Mouse (Mus musculus): ENCODE measurements around the gene Efcab6.

Gene Efcab6

DNA sequence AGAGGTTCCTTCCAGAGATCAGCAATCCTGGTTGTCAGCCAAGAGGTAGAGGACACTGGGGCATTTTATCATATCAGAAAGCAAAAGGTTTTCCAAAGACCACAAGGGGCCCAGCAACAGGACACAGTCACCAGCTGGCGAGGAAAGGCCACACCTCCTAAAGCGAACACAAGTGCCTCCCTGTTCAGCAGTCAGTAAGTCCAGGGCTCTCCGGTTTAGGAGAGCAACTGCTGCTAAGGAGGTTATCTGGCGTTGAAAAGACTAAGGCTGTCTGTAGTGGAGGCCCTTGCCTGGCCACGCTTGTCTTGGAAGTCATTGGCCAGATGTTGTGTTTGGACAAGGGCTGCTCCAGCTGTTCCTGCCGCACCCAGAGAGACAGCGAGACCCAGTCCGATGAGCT, 100.1 kb downstream of the Efcab6 start:
- no peak for DNase-seq

DNA sequence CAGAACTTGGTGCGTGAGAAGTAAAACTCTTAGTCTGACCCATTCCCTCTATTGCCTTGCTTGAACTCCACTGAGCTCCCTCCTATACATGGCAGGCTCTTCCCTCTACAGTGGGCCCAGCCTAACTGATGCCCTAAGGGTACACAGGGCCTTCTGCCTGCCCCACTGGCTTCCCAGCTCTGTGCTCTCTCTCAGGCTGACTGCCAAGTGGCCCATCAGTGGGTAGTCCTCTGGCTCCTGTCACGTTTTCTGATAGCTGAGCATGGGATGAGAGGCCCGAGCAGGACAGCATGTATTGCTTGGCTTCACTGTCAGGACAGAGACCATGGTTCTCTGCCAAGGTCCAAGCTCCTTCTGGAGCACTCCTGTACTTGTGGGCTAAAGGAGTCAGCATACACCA, 106.8 kb downstream of the Efcab6 start:
- DNase-seq = no peak

DNA sequence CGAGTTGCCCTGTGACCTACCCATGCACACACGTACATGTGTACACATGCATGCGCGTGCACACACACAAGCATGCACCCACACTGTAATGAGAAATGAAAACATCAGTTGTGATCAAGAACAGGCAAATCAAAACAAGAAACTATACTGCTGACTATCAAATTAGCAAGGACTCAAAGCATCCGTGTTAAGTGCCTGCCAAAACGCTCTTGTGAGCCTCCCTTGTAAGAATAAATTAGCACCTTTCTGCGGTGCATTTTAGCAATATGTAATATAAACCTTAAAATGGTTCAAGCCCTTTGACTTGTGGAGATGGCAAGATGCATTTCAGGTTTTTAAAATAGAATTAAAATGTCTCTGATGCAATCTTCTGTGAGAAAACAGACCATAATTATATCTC, 108.2 kb downstream of the Efcab6 start:
- DNase-seq = no peak

DNA sequence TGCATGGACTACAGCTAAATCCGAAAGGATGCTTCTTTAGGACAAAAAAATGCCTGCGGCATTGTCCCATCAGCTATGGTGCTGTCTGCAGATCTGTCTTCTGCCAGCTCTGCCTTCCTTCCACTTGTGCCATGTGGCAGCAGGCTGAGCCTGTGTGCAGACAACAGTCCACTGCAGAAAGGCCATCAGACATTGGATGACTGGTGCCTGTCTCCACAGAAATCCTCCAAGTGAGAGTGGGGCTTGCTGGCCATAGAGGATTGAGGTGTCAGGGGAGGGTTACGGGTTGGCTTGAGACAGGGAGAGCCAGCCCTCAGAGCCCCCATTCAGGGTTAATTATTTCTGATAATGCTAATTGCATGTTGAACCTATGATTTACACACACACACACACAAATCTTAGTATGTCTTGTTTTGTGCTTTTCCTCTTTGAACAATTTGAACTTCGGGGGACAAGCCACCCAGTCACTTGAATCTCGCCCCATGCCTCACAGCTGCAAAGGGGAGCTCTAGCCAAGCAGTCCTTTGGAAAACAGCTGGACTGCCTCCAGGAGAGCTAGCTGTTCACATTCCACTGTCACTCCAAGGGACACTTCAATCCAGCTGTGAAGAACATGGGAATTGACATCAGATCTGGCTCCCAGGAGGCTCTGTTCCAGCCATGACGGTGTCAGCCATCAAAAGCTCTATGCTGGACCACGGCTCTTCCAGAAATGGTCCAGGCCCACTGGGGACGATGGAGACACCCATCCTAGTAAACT, 109.1 kb downstream of the Efcab6 start:
- no peak for DNase-seq

DNA sequence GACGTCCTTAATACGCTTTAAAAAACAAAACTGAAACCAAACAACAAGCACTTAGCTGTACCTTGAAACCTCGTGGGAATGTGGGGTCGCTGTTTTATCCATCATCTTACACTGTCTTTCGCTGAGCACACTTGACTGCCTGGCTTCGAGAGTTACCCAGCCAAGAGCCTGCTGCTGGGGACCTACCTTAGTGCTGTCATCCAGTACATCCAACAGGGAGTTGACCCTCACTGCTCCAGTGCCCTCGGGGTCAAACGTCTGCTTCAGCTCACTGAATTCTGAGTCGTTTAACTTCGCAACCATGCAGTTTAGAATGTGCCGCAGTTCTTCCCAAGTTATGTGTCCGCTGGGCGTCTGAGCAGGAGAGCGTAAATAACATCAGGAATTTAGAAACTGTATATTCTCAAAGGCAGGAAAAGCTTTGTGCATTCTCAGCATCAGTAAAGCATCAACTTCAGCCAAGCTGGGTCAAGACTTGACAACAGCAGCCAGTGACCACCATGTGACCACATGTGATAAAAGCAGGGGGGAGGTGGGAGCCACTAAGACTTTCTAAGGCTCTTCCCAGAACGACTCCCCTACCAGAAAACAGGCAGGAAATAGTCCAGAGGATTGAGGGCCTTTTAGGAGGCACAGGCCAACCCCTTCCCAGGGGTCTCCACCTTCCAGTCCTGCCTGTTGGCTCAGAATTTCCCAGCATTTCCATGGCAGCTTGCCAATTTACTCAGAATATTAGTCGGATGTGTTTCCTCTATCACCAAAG, 115.3 kb downstream of the Efcab6 start:
- no peak for DNase-seq

DNA sequence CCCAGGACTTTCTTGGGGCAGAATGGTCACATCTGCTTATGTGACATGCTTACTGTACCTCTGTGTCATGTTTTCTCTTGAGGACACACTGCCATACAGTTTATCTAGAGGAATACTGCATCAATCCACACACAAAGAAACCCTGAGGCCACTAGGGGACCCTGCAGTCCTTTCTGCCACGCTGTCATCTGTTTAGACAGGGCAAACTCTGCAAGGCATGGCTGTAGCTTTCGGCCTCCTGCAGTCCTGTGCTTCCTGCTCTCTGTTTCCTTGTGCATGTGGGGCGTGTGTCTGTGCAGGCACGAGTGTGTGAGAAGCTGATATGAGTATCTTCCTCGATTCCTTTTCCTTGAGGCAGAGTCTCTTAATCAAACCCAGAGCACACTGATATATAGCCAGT, 125.5 kb downstream of the Efcab6 start:
- DNase-seq = no peak

DNA sequence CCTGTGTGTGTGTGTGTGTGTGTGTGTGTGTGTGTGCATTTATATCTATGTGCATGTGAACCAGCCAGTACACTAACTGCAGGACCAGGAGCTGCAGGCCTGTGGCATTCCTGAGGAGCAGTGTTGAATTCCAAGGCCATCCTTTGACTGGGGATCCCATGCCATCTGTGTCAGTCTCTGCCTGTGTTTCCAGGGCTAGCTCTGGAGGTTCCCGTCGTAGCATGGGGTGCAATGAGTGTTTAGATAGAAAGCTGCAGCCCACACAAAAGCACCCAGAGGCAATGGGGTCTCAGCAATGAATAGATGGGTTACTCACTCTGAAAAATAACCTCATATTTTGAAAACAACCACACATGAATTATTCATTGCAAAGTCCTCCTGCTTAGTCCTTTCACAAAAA, 126.7 kb downstream of the Efcab6 start:
- DNase-seq = no peak

DNA sequence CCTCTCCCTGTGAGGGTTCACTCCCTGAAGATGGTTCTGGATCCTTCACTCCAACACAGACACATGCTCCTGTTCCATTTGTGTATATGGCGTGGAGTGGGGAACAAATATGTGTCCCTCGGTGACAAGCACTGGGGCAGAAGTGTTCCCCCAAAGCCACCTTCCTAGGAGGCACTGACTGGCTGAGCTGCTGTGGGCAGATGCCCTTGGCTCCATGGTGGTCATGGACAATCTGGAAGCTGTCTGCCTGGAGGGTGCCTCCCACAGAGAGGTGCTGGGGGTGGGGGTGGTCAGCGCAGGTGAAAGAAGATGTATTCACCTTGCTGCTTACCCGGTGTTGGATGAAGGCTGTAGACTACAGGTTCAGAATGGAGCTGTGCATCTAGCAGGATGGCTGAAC, 128.7 kb downstream of the Efcab6 start:
- DNase-seq = no peak

DNA sequence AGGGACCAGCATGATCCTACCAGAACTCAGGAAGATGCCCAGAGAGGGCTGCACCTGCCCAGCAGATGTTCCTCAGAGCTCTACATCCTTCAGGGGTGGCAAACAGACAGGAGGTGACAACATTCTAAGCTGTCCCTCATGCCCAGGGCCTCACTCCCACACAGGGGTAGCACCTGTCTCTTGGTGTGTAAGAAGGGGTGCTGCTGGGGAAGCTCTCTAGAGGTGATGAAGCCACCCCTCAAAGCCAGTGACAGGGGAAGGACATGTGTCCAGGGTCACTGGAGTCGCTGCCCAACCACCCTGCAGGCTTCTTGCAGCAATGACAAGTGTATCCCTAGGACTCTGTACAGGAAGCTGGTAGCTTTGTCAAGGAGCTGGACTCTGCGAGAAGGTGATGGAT, 130.4 kb downstream of the Efcab6 start:
- DNase-seq = no peak

DNA sequence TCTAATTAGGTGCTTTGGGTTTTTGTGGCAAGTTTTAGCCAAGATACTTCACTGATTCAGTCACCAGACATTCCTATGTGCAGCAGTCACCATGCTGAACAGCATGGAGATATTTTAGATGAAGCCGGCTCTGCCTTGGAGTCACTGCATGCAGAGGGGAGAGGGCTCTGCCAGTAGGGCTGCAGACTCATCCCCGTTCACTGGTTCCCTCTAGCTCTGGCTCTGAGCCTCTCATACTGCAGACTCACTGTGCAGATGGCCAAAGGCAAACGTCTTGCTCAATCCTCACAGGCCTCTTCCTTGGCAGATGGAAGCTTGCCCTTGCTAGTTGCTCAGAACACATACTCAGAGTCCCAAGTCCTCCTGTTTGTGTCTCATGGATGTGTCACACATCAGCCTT, 139.8 kb downstream of the Efcab6 start:
- no peak for DNase-seq

DNA sequence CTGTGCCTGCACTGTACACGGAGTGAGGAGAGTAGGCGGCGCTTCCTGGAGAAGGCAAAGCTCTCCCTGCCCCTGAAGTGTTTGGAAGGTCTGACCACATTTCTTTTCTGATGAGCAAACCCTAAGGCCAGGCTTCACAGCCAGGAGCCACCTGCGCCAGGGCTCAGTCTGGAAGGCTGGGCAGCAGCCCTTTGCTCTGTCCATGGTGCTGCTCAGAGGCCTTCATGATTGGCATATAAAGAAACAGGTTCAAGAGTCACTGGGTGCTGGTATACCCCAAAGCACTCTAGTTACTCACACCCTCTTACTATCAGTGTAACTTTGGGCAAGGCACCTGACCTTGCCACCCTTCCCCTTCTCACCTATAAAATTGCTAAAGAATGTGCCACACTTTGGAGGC, 140.5 kb downstream of the Efcab6 start:
- no peak for DNase-seq

DNA sequence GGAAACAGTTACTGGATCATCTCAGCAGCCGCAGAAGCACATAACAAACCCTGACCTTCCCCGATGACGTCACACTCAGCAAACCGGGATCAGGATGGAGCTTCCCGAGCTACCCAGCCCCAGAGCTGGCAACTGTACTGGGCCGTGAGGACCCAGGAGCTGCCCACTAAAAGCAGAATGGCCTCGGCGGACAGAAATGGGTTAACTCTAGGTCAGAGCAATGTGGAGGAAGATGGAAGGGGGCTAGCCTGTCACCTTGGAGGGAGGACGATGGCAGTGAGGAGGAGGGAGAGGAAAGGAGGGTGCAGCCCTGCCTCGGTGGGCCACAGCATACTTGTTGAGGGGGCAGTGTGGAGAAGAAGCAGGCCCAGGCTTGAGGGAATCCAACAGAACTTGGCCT, 149.8 kb downstream of the Efcab6 start:
- DNase-seq = no peak

DNA sequence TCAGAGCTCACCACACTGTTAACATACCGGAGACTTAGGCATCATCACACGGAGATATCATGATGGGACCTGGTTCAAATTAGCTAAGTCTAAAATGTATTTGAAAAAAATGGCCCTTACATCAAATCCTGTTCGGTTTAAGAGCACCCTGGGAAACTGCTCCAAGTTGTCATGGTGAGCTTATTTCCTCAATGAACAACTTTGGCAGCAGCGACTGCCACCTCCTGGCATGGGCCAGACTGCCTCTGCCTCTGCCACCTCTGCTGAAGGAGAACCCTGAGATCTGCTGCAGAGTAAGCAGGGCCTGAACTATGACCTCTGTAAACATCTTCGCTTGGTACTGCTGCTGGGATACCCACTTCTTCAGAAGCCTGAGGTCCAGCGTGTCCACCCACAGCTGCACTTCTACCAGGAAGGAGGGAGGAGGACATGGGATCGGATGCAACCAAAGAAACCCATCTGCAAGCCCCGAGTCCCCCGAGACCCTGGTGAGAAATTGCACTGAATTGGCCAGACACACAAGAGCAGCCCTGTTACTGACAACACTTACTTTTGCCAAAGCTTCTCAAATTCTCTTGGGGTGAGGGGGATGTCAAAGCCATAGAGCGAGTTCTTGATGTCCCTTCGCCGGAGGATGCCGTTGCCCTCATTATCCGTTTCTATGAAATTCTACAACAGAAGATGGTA, 152.0 kb downstream of the Efcab6 start:
- DNase-seq = no peak

DNA sequence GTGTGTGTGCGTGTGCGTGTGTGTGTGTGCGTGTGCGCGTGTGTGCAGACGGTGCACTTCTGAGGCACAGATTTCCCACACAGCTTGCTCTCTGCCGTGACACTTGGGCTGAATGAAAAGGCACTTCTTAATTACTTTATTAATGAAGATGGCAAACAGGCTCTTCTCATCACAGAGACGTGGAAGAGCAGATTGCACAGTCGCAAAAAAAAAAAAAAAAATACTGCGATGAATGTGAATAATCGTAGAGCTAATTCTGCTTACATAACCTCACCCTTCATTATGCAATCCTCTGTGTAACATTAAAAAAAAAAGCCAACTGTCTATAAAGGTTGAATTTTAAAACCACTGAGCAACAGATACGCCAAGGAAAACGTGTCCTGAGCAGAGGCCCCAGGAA, 158.7 kb downstream of the Efcab6 start:
- DNase-seq = no peak

DNA sequence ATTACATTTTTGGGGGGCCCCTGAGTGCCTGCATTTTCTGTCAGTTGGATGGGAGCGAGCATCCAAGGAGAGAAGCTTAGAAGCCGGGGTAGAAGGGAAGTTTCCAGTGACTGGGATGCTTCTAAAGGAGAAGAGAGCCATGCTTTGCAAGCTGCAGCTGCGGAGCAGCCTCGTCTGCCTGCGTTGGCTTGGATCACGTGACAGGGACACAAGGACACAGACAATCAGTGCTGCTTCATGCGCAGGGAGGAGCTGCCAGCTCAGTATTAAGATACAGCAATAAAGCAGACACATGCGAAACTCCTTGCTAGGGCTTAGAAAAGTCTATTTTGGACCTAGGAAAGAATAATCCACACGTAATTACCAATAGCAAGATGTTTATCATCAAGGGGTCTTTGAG, 167.9 kb downstream of the Efcab6 start:
- no peak for DNase-seq

DNA sequence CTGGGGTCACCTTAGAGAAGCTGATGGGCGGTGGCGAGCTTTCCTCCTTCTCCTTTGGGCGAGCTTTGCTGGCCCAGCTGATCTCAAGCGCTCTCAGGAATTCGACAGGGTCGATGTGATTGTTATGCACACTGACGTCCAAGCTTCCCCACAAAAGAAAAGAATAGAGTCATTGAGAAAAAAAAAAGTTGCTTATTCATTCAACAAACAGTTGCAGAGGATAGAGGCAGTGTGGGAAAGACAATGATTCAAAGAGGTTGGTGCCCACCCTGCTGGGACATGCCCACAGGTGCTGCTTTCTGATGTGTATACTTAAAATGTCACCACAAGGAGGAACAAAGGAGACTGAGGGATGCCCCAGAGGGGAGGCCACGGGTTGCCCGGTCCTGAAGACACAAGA, 169.2 kb downstream of the Efcab6 start:
- no peak for DNase-seq

DNA sequence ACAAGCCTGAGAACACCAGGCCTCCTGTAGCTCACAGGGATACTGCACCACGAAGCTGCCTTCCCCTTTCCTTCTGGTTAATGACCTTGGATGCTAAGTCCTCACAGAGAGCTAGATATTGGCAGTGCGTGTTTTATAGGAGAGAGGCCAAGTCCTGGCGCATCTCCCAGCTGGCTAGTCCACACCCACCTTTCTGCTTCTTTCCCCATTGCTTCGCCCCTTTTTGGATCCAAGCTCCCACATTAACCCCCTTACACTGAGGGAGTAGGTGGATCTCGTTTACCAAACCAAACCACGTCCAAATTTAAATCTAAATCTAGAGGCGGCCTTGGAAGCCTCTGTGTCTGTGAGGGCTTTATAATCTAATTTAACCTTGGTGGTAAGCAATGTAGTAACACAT, 170.9 kb downstream of the Efcab6 start:
- no peak for DNase-seq

DNA sequence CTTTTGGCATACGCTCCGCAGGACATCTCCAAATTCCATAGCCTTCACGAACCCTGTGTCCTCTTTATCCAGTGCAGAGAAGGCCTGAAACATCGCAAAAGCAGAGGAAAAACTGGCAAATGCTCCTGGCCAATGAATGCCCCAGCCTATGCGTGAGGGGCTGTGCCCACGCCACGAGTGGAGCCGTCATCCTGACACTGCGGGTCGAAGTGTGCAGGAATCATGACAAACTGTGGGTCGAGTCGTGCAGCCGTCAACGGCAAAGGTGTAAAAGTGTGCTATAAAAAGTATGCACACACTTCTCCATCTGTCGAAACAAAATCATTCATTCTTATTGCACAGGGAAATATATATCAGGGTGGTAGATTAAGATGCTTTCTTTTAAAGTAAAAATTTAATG, 172.3 kb downstream of the Efcab6 start:
- no peak for DNase-seq

DNA sequence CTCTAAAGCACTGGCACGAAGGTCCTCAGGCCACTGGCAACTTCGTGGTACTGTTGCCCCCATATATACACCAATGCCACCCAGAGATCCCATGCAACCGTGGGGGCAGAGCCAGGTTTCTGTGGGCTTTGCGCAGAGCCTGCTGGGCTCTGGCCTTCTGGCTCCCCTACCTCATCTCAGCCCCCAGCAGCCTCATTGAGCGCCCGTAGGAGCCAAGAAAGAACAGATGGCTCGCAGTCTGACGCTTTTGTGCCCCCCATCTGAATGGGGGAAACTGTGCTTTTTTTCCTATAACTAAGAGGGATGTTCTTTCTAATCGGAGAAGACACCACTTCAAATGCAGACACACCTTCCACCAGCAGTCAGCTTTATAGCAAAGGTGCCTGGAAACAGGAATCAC, 180.9 kb downstream of the Efcab6 start:
- no peak for DNase-seq

DNA sequence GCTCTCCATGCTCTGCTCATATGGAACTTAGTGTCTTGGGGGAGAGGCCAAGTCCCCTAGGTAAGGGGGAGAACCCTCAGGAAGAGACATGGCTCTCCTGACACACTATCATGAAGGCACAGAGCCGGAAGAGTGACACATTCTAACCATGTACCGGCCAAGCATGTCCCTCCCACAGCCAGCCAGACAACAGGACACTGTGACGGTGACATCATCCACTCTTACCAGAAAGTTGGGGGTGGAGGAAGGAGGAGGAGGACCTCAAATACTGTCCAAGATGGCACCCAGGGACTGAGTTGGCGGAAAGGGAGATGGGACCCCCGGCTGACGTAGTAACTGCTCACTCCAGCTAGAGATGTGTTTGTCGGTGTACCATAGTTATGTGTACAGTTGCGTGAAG, 181.4 kb downstream of the Efcab6 start:
- DNase-seq = no peak

DNA sequence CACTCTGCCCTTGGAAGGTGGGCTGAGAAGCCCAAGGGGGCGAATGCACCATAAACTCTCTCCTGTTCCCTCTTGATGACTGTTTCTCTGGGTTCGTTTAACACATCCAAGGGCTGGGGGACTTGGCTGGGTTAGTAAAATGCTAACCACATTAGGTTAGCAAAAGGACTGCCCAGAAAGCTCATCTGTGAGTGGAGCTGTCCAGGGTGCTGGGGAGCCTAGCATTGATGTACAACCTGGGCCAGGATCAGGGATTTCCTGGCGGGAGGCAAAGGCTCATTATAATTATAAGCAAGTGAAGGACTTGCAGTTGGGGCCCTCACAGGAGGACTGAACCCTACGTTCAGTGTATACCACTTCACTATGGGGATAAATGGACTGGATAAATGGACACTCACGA, 185.3 kb downstream of the Efcab6 start:
- peak; percentile 9 for DNase-seq

DNA sequence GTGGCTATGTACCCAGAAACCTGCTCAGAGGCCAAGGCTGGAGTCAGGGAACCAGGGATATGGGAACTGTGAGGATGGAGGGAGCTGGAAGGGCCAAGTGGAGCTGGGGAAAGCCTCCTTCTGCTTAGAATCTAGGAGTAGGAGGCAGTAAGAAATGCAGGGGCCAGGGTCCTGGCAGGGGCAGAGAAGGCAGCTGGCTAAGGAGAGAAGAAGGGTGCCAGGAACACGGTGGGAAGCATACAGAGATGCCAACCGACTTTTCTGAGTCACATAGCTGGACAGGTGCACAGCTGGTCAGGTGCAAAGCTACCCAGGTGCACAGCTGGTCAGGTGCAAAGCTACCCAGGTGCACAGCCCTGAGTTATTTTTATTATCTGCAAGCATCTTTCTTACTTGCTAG, 187.3 kb downstream of the Efcab6 start:
- DNase-seq = no peak

DNA sequence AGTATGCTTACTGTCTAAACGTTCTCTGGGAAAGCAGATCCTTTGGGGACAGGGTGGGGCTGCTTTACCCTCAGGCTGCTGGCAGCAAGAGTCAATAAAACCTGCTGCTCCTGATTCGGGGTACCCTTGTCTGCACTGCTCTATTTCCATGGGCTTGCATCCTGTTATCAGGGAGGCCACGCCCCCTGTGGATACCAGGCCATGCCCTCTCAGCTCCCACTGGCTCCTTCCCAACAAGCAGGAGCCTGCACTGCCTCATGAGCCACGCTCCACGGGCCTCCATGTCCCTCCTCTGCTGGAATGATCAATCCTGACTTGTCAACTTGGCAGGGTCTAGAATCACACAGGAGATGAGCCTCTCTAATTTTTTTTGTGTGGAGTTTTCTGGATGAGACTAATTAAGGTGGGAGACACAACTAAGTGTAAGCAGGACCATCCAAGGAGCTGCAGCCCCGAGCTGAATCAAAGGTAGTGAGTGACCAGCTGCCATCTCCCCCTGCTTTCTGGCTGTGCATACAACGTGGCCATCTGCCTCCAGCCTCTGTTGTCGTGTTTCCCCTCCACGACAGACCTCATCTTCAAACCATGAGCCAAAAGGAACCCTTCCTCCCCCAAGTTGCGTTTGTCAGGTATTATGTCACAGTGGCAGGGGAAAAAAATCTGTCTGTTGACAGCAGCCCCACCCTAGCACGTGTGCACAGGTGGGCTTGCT, 187.9 kb downstream of the Efcab6 start:
- DNase-seq = no peak

DNA sequence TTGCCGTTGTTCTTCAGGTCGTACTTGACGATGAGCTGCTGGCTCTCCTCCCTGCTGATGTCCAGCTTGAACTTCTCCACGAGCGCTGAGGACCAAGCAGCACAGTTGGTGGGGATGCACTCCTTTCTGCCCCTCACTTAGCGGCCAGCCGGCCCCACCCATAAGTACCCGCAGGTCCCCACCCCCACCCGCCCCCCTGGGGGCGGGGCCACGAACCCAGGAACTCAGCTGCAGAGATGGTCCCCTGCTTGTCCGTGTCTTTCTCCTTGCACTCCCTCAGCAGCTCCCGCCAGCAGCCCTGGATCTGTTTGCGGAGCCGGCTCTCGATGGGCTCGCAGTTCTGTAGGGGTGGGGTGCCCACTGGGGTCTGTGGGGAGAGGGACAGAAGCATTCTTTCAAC, 194.2 kb downstream of the Efcab6 start:
- peak; percentile 6 for DNase-seq

Data from thymus, postnatal 14 days (tissue).